27 mouse cellular contexts compared by ENCODE assay signal in genomic region chr16:90211767-90212166, GRCm38 (mm10). TPM values are rescaled to one million over a fixed set of nuclear protein-coding genes. Genes with fewer than 3 reads are reported as not detected.
DNase-seq lines count a peak whose midpoint lies in the region; ATAC-seq and TF ChIP-seq lines count a peak whose summit lies in the region.
"Had no signal": no experiment of that assay in that cellular context is flagged by ENCODE, and none has a peak within 500 bp of the region (broad histone marks: within the 10 kb centered on the region; RNA-seq: fewer than 3 reads in every experiment).

No protein-coding gene starts in this region.

- WGBS in intestine, embryonic 15.5 days = 51% methylated on average over 8 of the region's 8 CpGs
- 33% methylated on average over 8 of the region's 8 CpGs for WGBS in intestine, postnatal 0 days
- 89% methylated on average over 8 of the region's 8 CpGs for WGBS in hindbrain, postnatal 0 days

- ATAC-seq in intestine, embryonic 15.5 days = peak; percentile 68
- ATAC-seq in intestine, postnatal 0 days = peak; percentile 82
- ATAC-seq in hindbrain, postnatal 0 days = no peak
- ATAC-seq: activated CD4-positive, CD25-positive, alpha-beta regulatory T cell, adult 4 months; CD4-positive, CD25-positive, alpha-beta regulatory T cell, adult 4 months; forebrain, embryonic 14.5 days; Patski had no signal

- no peak overlapping the region for H3K9ac ChIP-seq in intestine, embryonic 15.5 days
- no peak overlapping the region for H3K9ac ChIP-seq in intestine, postnatal 0 days (ENCODE audit: low read depth, low read length)
- no peak overlapping the region for H3K9ac ChIP-seq in hindbrain, postnatal 0 days (replicated peaks; ENCODE audit: low read length)
- H3K9ac ChIP-seq: embryonic facial prominence, embryonic 13.5 days; embryonic facial prominence, embryonic 15.5 days; forebrain, embryonic 12.5 days had no signal

- no peak overlapping the region for H3K27ac ChIP-seq in intestine, embryonic 15.5 days
- no peak overlapping the region for H3K27ac ChIP-seq in intestine, postnatal 0 days (ENCODE audit: low read depth, low read length)
- no peak overlapping the region for H3K27ac ChIP-seq in hindbrain, postnatal 0 days
- H3K27ac ChIP-seq: embryonic facial prominence, embryonic 13.5 days; embryonic facial prominence, embryonic 15.5 days; forebrain, embryonic 10.5 days; forebrain, embryonic 12.5 days had no signal

- H3K4me3 ChIP-seq in intestine, embryonic 15.5 days (replicated peaks) = no peak overlapping the region
- no peak overlapping the region for H3K4me3 ChIP-seq in intestine, postnatal 0 days (ENCODE audit: low read depth, low read length)
- no peak overlapping the region for H3K4me3 ChIP-seq in hindbrain, postnatal 0 days (ENCODE audit: low read length)
- H3K4me3 ChIP-seq: embryonic facial prominence, embryonic 13.5 days; embryonic facial prominence, embryonic 15.5 days; erythroblast, embryonic 14.5 days; forebrain, embryonic 10.5 days; forebrain, embryonic 12.5 days had no signal

- no peak for TF ChIP-seq CTCF in intestine, postnatal 0 days (IDR thresholded peaks at IDR 0.05; ENCODE audit: low read depth)
- TF ChIP-seq CTCF in hindbrain, postnatal 0 days (IDR thresholded peaks at IDR 0.05; ENCODE audit: low read depth) = no peak

- H3K27me3 ChIP-seq in intestine, embryonic 15.5 days (replicated peaks) = no peaks in the 10 kb centered on the region
- H3K27me3 ChIP-seq in intestine, postnatal 0 days (replicated peaks; ENCODE audit: control insufficient read depth, insufficient read depth, low read length) = no peaks in the 10 kb centered on the region
- H3K27me3 ChIP-seq in hindbrain, postnatal 0 days (ENCODE audit: insufficient read depth, low read length) = no peaks in the 10 kb centered on the region
- H3K27me3 ChIP-seq: embryonic facial prominence, embryonic 13.5 days; embryonic facial prominence, embryonic 15.5 days; forebrain, embryonic 12.5 days; Patski had no signal

- peaks cover 10% of the 10 kb centered on the region; the same call in 1 of the 2 replicates for H3K4me1 ChIP-seq in intestine, embryonic 15.5 days (replicated peaks)
- H3K4me1 ChIP-seq in intestine, postnatal 0 days (replicated peaks; ENCODE audit: control insufficient read depth, insufficient read depth, low read length) = peaks cover 4% of the 10 kb centered on the region; the same call in 1 of the 2 replicates
- H3K4me1 ChIP-seq in hindbrain, postnatal 0 days (ENCODE audit: insufficient read depth, low read length) = no peaks in the 10 kb centered on the region
- H3K4me1 ChIP-seq: embryonic facial prominence, embryonic 15.5 days; forebrain, embryonic 10.5 days; forebrain, embryonic 12.5 days had no signal

- intact Hi-C loops in heart, postnatal 36 days (cut with DNase I) = loop anchor here (10.0 kb wide), 1 partner anchor 513 kb away; the partner anchor contains the start of gene Mis18a

- no peak overlapping the region for H3K4me2 ChIP-seq in intestine, embryonic 15.5 days (replicated peaks)
- H3K4me2 ChIP-seq in intestine, postnatal 0 days (replicated peaks; ENCODE audit: low read depth) = no peak overlapping the region; the same call in 1 of the 2 replicates
- H3K4me2 ChIP-seq in hindbrain, postnatal 0 days (ENCODE audit: low read depth, low read length) = no peak overlapping the region
- H3K4me2 ChIP-seq: embryonic facial prominence, embryonic 13.5 days; embryonic facial prominence, embryonic 15.5 days; forebrain, embryonic 12.5 days had no signal

- no peaks in the 10 kb centered on the region for H3K9me3 ChIP-seq in intestine, embryonic 15.5 days
- no peaks in the 10 kb centered on the region for H3K9me3 ChIP-seq in intestine, postnatal 0 days (ENCODE audit: control insufficient read depth)
- H3K9me3 ChIP-seq in hindbrain, postnatal 0 days (ENCODE audit: low read length) = no peaks in the 10 kb centered on the region
- H3K9me3 ChIP-seq: embryonic facial prominence, embryonic 13.5 days; embryonic facial prominence, embryonic 15.5 days; forebrain, embryonic 10.5 days; forebrain, embryonic 12.5 days; G1E had no signal

- peak; percentile 39 for DNase-seq in heart, adult 11 months
- no peak for DNase-seq in heart, postnatal 36 days
- DNase-seq in yolk sac, embryonic 10.5 days (ENCODE audit: low spot score) = peak; percentile 44
- DNase-seq in thymus, postnatal 25 days = no peak
- no peak for DNase-seq in hindbrain, postnatal 0 days (ENCODE audit: low spot score)
- DNase-seq: adrenal gland, adult 8-10 months; adrenal gland, postnatal 14 days; adrenal gland, postnatal 36 days; B cell, adult 2 months; cerebellum, adult 11-12 months; cerebellum, adult 2 months; cerebellum, adult 9-10 months; cerebellum, postnatal 14 days; cerebellum, postnatal 36 days; embryo, embryonic 11 days had no signal

- H3K36me3 ChIP-seq in intestine, embryonic 15.5 days = no peaks in the 10 kb centered on the region
- no peaks in the 10 kb centered on the region for H3K36me3 ChIP-seq in intestine, postnatal 0 days (ENCODE audit: control insufficient read depth, insufficient read depth)
- no peaks in the 10 kb centered on the region for H3K36me3 ChIP-seq in hindbrain, postnatal 0 days (ENCODE audit: insufficient read depth, low read length)
- H3K36me3 ChIP-seq: embryonic facial prominence, embryonic 13.5 days; embryonic facial prominence, embryonic 15.5 days; forebrain, embryonic 10.5 days; forebrain, embryonic 12.5 days; G1E had no signal

RNA-seq across cellular contexts. Expression of gene Sod1, which starts 8.8 kb away (rescaled TPM):
- 100 to 1,000 TPM; 523 to 525 TPM for total RNA-seq in heart, postnatal 36 days (2021)
- 1,265 and 1,398 TPM in 2 replicates for polyA plus RNA-seq in intestine, embryonic 15.5 days (2015; fragmentation: Nextera tagmentation; extraction: Ambion mirVana)
- polyA plus RNA-seq in intestine, postnatal 0 days (2015; fragmentation: Nextera tagmentation; extraction: Ambion mirVana) = 1,874 and 1,904 TPM in 2 replicates
- 185 and 217 TPM in 2 replicates for total RNA-seq in hindbrain, postnatal 0 days (2014; rRNA removed)
- polyA plus RNA-seq in hindbrain, postnatal 0 days (2015; fragmentation: Nextera tagmentation; extraction: Ambion mirVana) = 1,314 and 1,323 TPM in 2 replicates

Comparison
In these comparisons a context has a peak if more than half of its experiments do, and no peak if none do; other contexts are left out.
1. DNase-seq: peak in heart, adult 11 months (single experiment) and yolk sac, embryonic 10.5 days (single experiment); none in heart, postnatal 36 days (0 of 2), thymus, postnatal 25 days (single experiment) and hindbrain, postnatal 0 days (single experiment).